Mouse (Mus musculus) embryonic stem cell, embryonic (primary cell): ENCODE measurements around the gene Scimp.

Source experiments
- CTCF ChIA-PET, 4 experiments: fragments of 300-600 bp in 2 of 4; fragments of 350-600 bp in 2 of 4; sonication (Branson Sonifier 250); formaldehyde crosslinking; loops; one replicate each; lab custom pipeline; 2022; ENCODE audit warnings: inconsistent platforms in 2 of 4; lab: Charles Lee
- POLR2A ChIA-PET, 4 experiments: fragments of 300-600 bp in 2 of 4; fragments of 350-600 bp in 2 of 4; sonication (Branson Sonifier 250); formaldehyde crosslinking; loops; one replicate each; lab custom pipeline; 2022; ENCODE audit warnings: antibody characterized with exemption in 4 of 4, inconsistent platforms in 1 of 4; lab: Charles Lee

Scimp gene

GRCm38 (mm10) chr11:70792409-70792808, 20.0 kb downstream of the Scimp start:
- ChIA-PET POLR2A (interaction anchor here in 1 of 4 experiments (0.7 to 1.1 kb wide), 2 partner anchors 18 to 119 kb away, joined by 3 to 4 read pairs; no protein-coding TSS in a partner anchor), CTCF (interaction anchor here (0.6 to 4.9 kb wide), 7 partner anchors 12 to 37 kb away, joined by 3 to 18 read pairs (median 4); no protein-coding TSS in a partner anchor)

DNA sequence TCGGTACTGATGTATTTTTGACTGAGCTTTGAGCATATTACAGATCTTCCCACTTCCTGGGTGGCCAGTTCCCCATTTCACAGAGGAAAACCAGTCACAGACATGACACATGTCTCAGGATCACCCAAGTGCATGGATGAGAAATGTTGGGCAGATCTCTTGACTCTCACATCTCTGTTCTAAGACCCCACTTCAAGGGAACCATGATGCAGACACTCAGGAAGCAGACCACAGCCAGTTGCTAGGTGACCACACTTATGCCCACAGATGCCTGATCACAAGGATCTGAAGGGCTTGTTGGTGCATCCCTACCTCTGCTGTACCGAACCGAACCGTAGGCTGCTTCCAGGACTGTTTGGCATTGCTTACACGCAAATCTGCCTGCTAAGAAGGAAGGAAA, 20.7 kb downstream of the Scimp start:
- POLR2A ChIA-PET: no interaction called here
- CTCF ChIA-PET: interaction anchor here in 3 of 4 experiments (0.8 to 4.9 kb wide), 4 partner anchors 11 to 14 kb away, joined by 6 to 18 read pairs (median 10); no protein-coding TSS in a partner anchor

GRCm38 (mm10) chr11:70790874-70791551, 21.4 kb downstream of the Scimp start:
- CTCF ChIA-PET: interaction anchor here in 3 of 4 experiments (0.8 to 4.9 kb wide), 5 partner anchors 11 to 25 kb away, joined by 6 to 18 read pairs (median 9); no protein-coding TSS in a partner anchor
- POLR2A ChIA-PET: interaction anchor here in 1 of 4 experiments (0.9 to 1.4 kb wide), 3 partner anchors 13 to 144 kb away, joined by 3 to 4 read pairs (median 4); partner anchors contain the start of genes Rnf167 and Slc25a11

DNA sequence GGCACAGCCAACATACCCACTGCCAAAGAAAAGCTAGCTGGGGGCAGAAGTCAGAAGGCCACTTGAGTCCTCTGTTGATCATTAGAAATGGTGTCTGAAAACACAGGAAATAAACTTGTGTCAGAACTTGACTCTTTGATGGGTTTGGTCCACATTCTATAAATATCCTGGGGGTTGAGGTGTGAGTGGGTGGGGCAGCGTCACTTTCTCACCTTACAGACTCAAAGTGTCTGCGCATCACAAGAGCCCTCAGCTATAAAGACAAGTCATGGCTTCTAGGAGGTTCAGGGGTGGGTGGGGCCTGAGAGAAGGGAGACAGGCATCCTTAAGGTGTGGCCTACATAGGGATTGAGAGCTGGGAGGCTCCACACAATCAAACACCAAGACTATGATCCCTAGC, 22.0 kb downstream of the Scimp start:
- POLR2A ChIA-PET: interaction anchor here in 1 of 4 experiments (0.9 to 1.4 kb wide), 3 partner anchors 12 to 143 kb away, joined by 3 to 4 read pairs (median 4); partner anchors contain the start of genes Rnf167 and Slc25a11
- CTCF ChIA-PET: interaction anchor here in 2 of 4 experiments (0.5 to 4.9 kb wide), 5 partner anchors 12 to 28 kb away, joined by 3 to 18 read pairs (median 5); no protein-coding TSS in a partner anchor

GRCm38 (mm10) chr11:70788972-70789655, 23.3 kb downstream of the Scimp start:
- POLR2A ChIA-PET: no interaction called here
- CTCF ChIA-PET: interaction anchor here in 2 of 4 experiments (1.3 to 4.9 kb wide), 4 partner anchors 11 to 13 kb away, joined by 5 to 19 read pairs (median 12); no protein-coding TSS in a partner anchor

- ChIA-PET CTCF (interaction anchor here in 3 of 4 experiments (1.4 to 2.6 kb wide), 3 partner anchors 9 to 10 kb away, joined by 5 to 19 read pairs (median 6); no protein-coding TSS in a partner anchor), POLR2A (interaction anchor here in 1 of 4 experiments (1.0 kb wide), 1 partner anchor 29 kb away, joined by 3 read pairs; no protein-coding TSS in a partner anchor)
These were observed 25.3 kb downstream of the Scimp start for GRCm38 (mm10) chr11:70787052-70787451.

- POLR2A ChIA-PET: interaction anchor here in 1 of 4 experiments (0.6 kb wide), 1 partner anchor 457 kb away, joined by 3 read pairs; no protein-coding TSS in a partner anchor
- CTCF ChIA-PET: interaction anchor here in 3 of 4 experiments (0.5 to 1.1 kb wide), 3 partner anchors 9 to 112 kb away, joined by 3 read pairs; no protein-coding TSS in a partner anchor
These were observed 26.5 kb downstream of the Scimp start for GRCm38 (mm10) chr11:70785908-70786307.

DNA sequence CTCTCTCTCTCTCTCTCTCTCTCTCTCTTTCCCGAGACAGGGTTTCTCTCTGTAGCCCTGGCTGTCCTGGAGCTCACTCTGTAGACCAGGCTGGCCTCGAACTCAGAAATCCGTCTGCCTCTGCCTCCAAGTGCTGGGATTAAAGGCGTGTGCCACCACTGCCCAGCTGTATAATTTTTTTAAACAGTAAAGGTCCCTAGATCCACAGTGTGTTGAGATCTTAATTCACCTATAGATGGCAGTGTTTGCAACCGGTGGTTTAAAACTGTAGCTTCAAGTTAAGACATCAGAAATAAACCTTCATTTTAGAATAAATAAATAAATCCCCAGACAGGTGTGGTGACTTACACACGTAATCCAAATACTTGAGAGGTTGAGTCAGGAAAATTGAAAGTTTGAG, 34.3 kb downstream of the Scimp start:
- ChIA-PET CTCF (interaction anchor here (0.5 to 3.7 kb wide), 73 partner anchors 9 to 1547 kb away, joined by 3 to 28 read pairs (median 4); partner anchors contain the start of genes 4930544D05Rik (in 2 of the 4), Psmb6 (in 2 of the 4), Rnf167 (in 2 of the 4) and Arrb2 (in 1 of the 4)), POLR2A (interaction anchor here in 3 of 4 experiments (0.8 to 2.3 kb wide), 12 partner anchors 12 to 878 kb away, joined by 3 to 9 read pairs (median 4); partner anchors contain the start of genes 2810408A11Rik (in 1 of the 3), 4930544D05Rik (in 1 of the 3), Derl2 (in 1 of the 3) and Mis12 (in 1 of the 3))

DNA sequence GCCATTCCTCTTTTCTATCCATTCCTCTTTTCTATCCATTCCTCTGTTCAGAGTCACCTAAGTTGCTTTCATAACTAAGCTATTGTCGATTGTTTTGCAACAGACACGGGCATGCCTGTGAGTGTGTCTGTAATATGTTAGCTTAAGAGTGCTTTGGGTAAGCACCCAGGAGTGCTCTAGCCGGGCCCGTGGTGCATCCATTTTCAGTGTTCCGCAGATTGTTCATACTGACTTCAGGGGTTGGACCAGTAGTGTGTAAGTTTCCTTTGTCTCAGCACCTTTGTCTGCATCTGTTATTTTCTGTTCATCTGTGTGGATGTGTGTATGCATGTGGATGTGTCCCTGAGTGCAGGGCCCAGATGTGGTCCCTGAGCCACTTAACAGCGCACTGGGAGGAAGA, 34.8 kb downstream of the Scimp start:
- POLR2A ChIA-PET: interaction anchor here (0.9 to 2.3 kb wide), 14 partner anchors 11 to 877 kb away, joined by 3 to 9 read pairs (median 4); partner anchors contain the start of genes 2810408A11Rik (in 1 of the 4), 4930544D05Rik (in 1 of the 4), Derl2 (in 1 of the 4) and Mis12 (in 1 of the 4)
- CTCF ChIA-PET: interaction anchor here (0.6 to 3.7 kb wide), 76 partner anchors 8 to 1547 kb away, joined by 3 to 28 read pairs (median 4); partner anchors contain the start of genes 4930544D05Rik (in 3 of the 4), Psmb6 (in 2 of the 4), Zfp3 (in 2 of the 4) and Arrb2 (in 1 of the 4)

- ChIA-PET POLR2A (interaction anchor here (0.6 to 2.3 kb wide), 13 partner anchors 10 to 877 kb away, joined by 3 to 9 read pairs (median 4); partner anchors contain the start of genes 2810408A11Rik (in 1 of the 4), 4930544D05Rik (in 1 of the 4), Derl2 (in 1 of the 4) and Mis12 (in 1 of the 4)), CTCF (interaction anchor here (0.5 to 3.7 kb wide), 54 partner anchors 8 to 455 kb away, joined by 3 to 28 read pairs (median 4); partner anchors contain the start of genes 4930544D05Rik (in 2 of the 4), Psmb6 (in 2 of the 4), Arrb2 (in 1 of the 4) and Camta2 (in 1 of the 4))
These were observed 35.4 kb downstream of the Scimp start for GRCm38 (mm10) chr11:70776830-70777571.

DNA sequence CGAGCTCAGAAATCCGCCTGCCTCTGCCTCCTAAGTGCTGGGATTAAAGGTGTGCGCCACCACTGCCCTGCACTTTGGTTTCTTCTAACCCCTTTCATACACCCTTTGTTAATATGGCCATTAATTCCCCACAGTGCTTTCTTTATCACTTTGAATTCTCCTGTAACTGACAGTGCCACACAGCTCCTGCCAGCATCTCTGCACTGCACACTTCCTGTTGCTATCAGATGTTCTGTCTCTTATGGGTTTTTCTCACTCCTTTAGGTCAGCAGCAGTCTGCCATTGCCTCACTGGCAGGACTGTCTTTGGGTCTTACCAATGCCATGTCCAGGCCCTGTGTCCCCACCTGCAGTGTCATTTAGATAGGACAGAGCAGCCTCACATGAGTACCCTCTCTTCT, 41.6 kb downstream of the Scimp start:
- POLR2A ChIA-PET: interaction anchor here in 1 of 4 experiments (0.7 kb wide), 1 partner anchor 233 kb away, joined by 6 read pairs; no protein-coding TSS in a partner anchor
- CTCF ChIA-PET: interaction anchor here in 2 of 4 experiments (0.9 to 1.3 kb wide), 2 partner anchors 13 to 239 kb away, joined by 3 to 4 read pairs; no protein-coding TSS in a partner anchor

- POLR2A ChIA-PET: interaction anchor here in 3 of 4 experiments (0.5 to 1.5 kb wide), 4 partner anchors 11 to 199 kb away, joined by 3 to 13 read pairs (median 4); no protein-coding TSS in a partner anchor
- CTCF ChIA-PET: interaction anchor here in 2 of 4 experiments (0.5 to 2.1 kb wide), 5 partner anchors 12 to 706 kb away, joined by 3 to 9 read pairs (median 3); no protein-coding TSS in a partner anchor
These were observed 46.5 kb downstream of the Scimp start for GRCm38 (mm10) chr11:70765776-70766445.

- POLR2A ChIA-PET: interaction anchor here (0.5 to 1.3 kb wide), 12 partner anchors 13 to 332 kb away, joined by 3 to 9 read pairs (median 4); partner anchors contain the start of genes Arrb2 (in 1 of the 4), Derl2 (in 1 of the 4), Inca1 (in 1 of the 4) and Kif1c (in 1 of the 4)
- CTCF ChIA-PET: interaction anchor here in 3 of 4 experiments (0.5 to 1.1 kb wide), 6 partner anchors 9 to 135 kb away, joined by 3 to 6 read pairs (median 3); no protein-coding TSS in a partner anchor
These were observed 48.2 kb downstream of the Scimp start, which contains the start of gene Zfp3 for GRCm38 (mm10) chr11:70763936-70764808. Gene Zfp3 (plus strand): TSS chr11:70764209.

- ChIA-PET POLR2A (interaction anchor here in 3 of 4 experiments (0.5 to 1.3 kb wide), 4 partner anchors 83 to 331 kb away, joined by 3 to 7 read pairs (median 4); partner anchors contain the start of genes Arrb2 (in 1 of the 3) and Spag7 (in 1 of the 3)), CTCF (interaction anchor here in 1 of 4 experiments (0.5 kb wide), 1 partner anchor 89 kb away, joined by 6 read pairs; no protein-coding TSS in a partner anchor)
These were observed 48.8 kb downstream of the Scimp start for GRCm38 (mm10) chr11:70763582-70763935.
